Mouse (Mus musculus) lung, postnatal 0 days (tissue): ENCODE measurements around the gene Pld1. TPM values are rescaled to one million over a fixed set of nuclear protein-coding genes. Genes with fewer than 3 reads are reported as not detected.

Experiments used
- ATAC-seq: fragments of 200-750 bp; cut with Nextera tagmentation; 2 replicates; pipeline ENCODE4 v1.8.0; 2017; ENCODE audit warnings: moderate library complexity
- DNase-seq: peaks from one replicate; pipeline ENCODE4 v3.0.0-alpha.2; 2016; ENCODE audit warnings: low spot score
- H3K27ac ChIP-seq: fragments of 300-500 bp; sonication (generic); 2 replicates; pipeline ENCODE4 v1.5.1; 2014; ENCODE audit warnings: antibody characterized with exemption, mild to moderate bottlenecking, low read length, mixed read lengths
- H3K27me3 ChIP-seq: fragments of 300-500 bp; sonication (generic); replicated peaks from 2 replicates; pipeline ENCODE4 v1.6.1; 2014; ENCODE audit warnings: low read length, mixed read lengths; ENCODE audit not compliant: insufficient read depth
- H3K36me3 ChIP-seq: fragments of 300-500 bp; sonication (generic); 2 replicates; pipeline ENCODE4 v1.6.1; 2014; ENCODE audit warnings: low read length, mixed read lengths; ENCODE audit not compliant: insufficient read depth
- H3K4me1 ChIP-seq: fragments of 300-500 bp; sonication (generic); 2 replicates; pipeline ENCODE4 v1.6.1; 2014; ENCODE audit warnings: antibody characterized with exemption, low read depth, low read length, mixed read lengths; ENCODE audit not compliant: insufficient read depth
- H3K4me2 ChIP-seq: fragments of 300-500 bp; sonication (generic); replicated peaks from 2 replicates; pipeline ENCODE4 v1.6.1; 2014; ENCODE audit warnings: low read depth, mild to moderate bottlenecking, low read length, moderate library complexity, mixed read lengths
- H3K4me3 ChIP-seq: fragments of 300-500 bp; sonication (generic); 2 replicates; pipeline ENCODE4 v1.5.1; 2014; ENCODE audit warnings: low read depth, low read length
- H3K9ac ChIP-seq: fragments of 300-500 bp; sonication (generic); replicated peaks from 2 replicates; pipeline ENCODE4 v1.6.1; 2014; ENCODE audit warnings: low read depth, mild to moderate bottlenecking
- H3K9me3 ChIP-seq: fragments of 300-500 bp; sonication (generic); 2 replicates; pipeline ENCODE4 v1.6.1; 2016; ENCODE audit warnings: low read length, mixed read lengths
- CTCF ChIP-seq: IDR thresholded peaks from 2 replicates; pipeline ENCODE4 v1.5.1; 2016; ENCODE audit warnings: antibody characterized with exemption, mild to moderate bottlenecking
- EP300 ChIP-seq: IDR thresholded peaks from 2 replicates; pipeline ENCODE4 v1.6.1; 2016; ENCODE audit warnings: antibody characterized with exemption, mild to moderate bottlenecking, control low read depth
- WGBS: fragments of 180-500 bp; shearing (Covaris S2); extraction: QIAGEN DNeasy Blood & Tissue Kit; methylation state at CpG from one replicate; pipeline ENCODE4 v1.1.7; 2014; 5-methylcytosine and 5-hydroxymethylcytosine counted together
- polyA plus RNA-seq: library from polyadenylated mRNA; unstranded; fragments of >200 nt; fragmentation: Nextera tagmentation; extraction: Ambion mirVana; gene quantifications from 2 replicates; pipeline ENCODE4 v1.2.1, GENCODE M21; 2015

Pld1 gene
- polyA plus RNA-seq, 1 experiment from 2014 or later = 10.2 TPM

GRCm38 (mm10) chr3:28093684-28094302 lies 155.3 kb downstream of the Pld1 start:
- ATAC-seq (no peak), DNase-seq (no peak)
- Histone ChIP-seq H3K4me2 (no peak overlapping the region), H3K4me3 (no peak overlapping the region), H3K9ac (no peak overlapping the region), H3K36me3 (peaks cover 9% of the 10 kb centered on the region; the same call in 1 of the 2 replicates), H3K27me3 (no peaks in the 10 kb centered on the region), H3K4me1 (no peaks in the 10 kb centered on the region), H3K27ac (no peak overlapping the region), H3K9me3 (no peaks in the 10 kb centered on the region)
- WGBS = 82% methylated on average over 9 of the region's 9 CpGs
- TF ChIP-seq EP300 = no peak
- no peak for TF ChIP-seq CTCF

- H3K27ac ChIP-seq = no peak overlapping the region
- no peak overlapping the region for H3K4me3 ChIP-seq
- no peak overlapping the region for H3K9ac ChIP-seq
- DNase-seq (no peak), ATAC-seq (no peak)
- no peaks in the 10 kb centered on the region for H3K4me1 ChIP-seq
- peaks cover 6% of the 10 kb centered on the region; the same call in 1 of the 2 replicates for H3K36me3 ChIP-seq
- TF ChIP-seq EP300 = no peak
- no peak for TF ChIP-seq CTCF
- no peak overlapping the region for H3K4me2 ChIP-seq
- WGBS = 97% methylated on average over 9 of the region's 9 CpGs
- H3K27me3 ChIP-seq = no peaks in the 10 kb centered on the region
- H3K9me3 ChIP-seq = no peaks in the 10 kb centered on the region
Measured at GRCm38 (mm10) chr3:28095451-28095850, 157.0 kb downstream of the Pld1 start.

- Histone ChIP-seq H3K4me1 (no peaks in the 10 kb centered on the region), H3K4me2 (no peak overlapping the region), H3K36me3 (peaks cover 3% of the 10 kb centered on the region; the same call in 1 of the 2 replicates), H3K9ac (no peak overlapping the region), H3K27me3 (no peaks in the 10 kb centered on the region), H3K9me3 (no peaks in the 10 kb centered on the region), H3K27ac (no peak overlapping the region), H3K4me3 (no peak overlapping the region)
- TF ChIP-seq CTCF (no peak), EP300 (peak; percentile 91)
- DNase-seq (peak; percentile 96), ATAC-seq (peak; percentile 90)
- 47% methylated on average over 7 of the region's 9 CpGs for WGBS
Measured at GRCm38 (mm10) chr3:28099175-28099574, 160.7 kb downstream of the Pld1 start.

GRCm38 (mm10) chr3:28104992-28105391 lies 166.5 kb downstream of the Pld1 start:
- 67% methylated on average over 1 of the region's 1 CpGs for WGBS
- Histone ChIP-seq H3K9ac (no peak overlapping the region), H3K27ac (no peak overlapping the region), H3K4me3 (no peak overlapping the region), H3K27me3 (no peaks in the 10 kb centered on the region), H3K4me1 (no peaks in the 10 kb centered on the region), H3K4me2 (no peak overlapping the region), H3K36me3 (no peaks in the 10 kb centered on the region; the same call in 1 of the 2 replicates), H3K9me3 (no peaks in the 10 kb centered on the region)
- ATAC-seq (no peak), DNase-seq (no peak)
- TF ChIP-seq CTCF (no peak), EP300 (no peak)

GRCm38 (mm10) chr3:28107446-28108004 lies 169.0 kb downstream of the Pld1 start:
- 28% methylated on average over 6 of the region's 6 CpGs for WGBS
- Histone ChIP-seq H3K4me3 (no peak overlapping the region), H3K9ac (no peak overlapping the region), H3K36me3 (no peaks in the 10 kb centered on the region; the same call in 1 of the 2 replicates), H3K4me1 (no peaks in the 10 kb centered on the region), H3K27ac (no peak overlapping the region), H3K4me2 (no peak overlapping the region), H3K27me3 (no peaks in the 10 kb centered on the region), H3K9me3 (no peaks in the 10 kb centered on the region)
- peak; percentile 93 for TF ChIP-seq CTCF
- no peak for TF ChIP-seq EP300
- DNase-seq (peak; percentile 77), ATAC-seq (peak; percentile 77)

- ATAC-seq (no peak), DNase-seq (peak; percentile 24)
- no peak overlapping the region for H3K9ac ChIP-seq
- H3K9me3 ChIP-seq = no peaks in the 10 kb centered on the region
- no peaks in the 10 kb centered on the region for H3K4me1 ChIP-seq
- H3K4me2 ChIP-seq = no peak overlapping the region
- WGBS = 28% methylated on average over 5 of the region's 5 CpGs
- TF ChIP-seq CTCF (no peak), EP300 (no peak)
- H3K4me3 ChIP-seq = no peak overlapping the region
- no peaks in the 10 kb centered on the region for H3K27me3 ChIP-seq
- H3K36me3 ChIP-seq = no peaks in the 10 kb centered on the region; the same call in 1 of the 2 replicates
- no peak overlapping the region for H3K27ac ChIP-seq
Measured at GRCm38 (mm10) chr3:28111516-28111915, 173.0 kb downstream of the Pld1 start.
